Mouse (Mus musculus): Measurements from ENCODE around the gene Lrp3. TPM values are rescaled to one million over a fixed set of nuclear protein-coding genes. Genes with fewer than 3 reads are reported as not detected.

Lrp3 gene
- total RNA-seq, 2 experiments from 2014 or later = 7.5 to 8.6 TPM

DNA sequence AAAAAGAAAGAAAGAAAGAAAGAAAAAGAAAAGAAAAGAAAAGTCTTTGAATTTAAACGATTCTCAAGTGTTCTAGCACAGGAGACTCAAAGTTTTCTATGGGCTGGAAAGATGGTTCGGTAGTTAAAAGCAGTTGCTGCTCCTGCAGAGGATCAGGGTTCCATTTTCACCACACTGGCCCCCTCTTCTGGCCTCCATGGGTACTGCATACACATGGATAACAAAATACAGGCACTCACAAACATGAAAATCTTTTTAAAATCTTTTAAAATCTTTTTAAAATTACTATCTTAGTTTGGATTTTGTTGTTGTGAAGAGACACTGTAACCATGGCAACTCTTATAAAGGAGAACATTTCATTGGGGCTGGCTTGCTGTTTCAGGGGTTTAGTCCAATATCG is 15.0 kb upstream of the Lrp3 start:
- intact Hi-C loops (cut with DNase I) = no loop called here
- no peak overlapping the region for H3K27ac ChIP-seq
- peak; percentile 21; the same call in 1 of the 2 replicates for TF ChIP-seq CTCF (IDR thresholded peaks at IDR 0.05)
- H3K4me3 ChIP-seq = no peak overlapping the region
- no peak for DNase-seq

GRCm38 (mm10) chr7:35220694-35221365 is 5.5 kb upstream of the Lrp3 start:
- H3K4me3 ChIP-seq = no peak overlapping the region
- TF ChIP-seq CTCF (IDR thresholded peaks at IDR 0.05) = no peak
- no peak overlapping the region for H3K27ac ChIP-seq
- intact Hi-C loops (cut with DNase I) = no loop called here
- DNase-seq = no peak

DNA sequence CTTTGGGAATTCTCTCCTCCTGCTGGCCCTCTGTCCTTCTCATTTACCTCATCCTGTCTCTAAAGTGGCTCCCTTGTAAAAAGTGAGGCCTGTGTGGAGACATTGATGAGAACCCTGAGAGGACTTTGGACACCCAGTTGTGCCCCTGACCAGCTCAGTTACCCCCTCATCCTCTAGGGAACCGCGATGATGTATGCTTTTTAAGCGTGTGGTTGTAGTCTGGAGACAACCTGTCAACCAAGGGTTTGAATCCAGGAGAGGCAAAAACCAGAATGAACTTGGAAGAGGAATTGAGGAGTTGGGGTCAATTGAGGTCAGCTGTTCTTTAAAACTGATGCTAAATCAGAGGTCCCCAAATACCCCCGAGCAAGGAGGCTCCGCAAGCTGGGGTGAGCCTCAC is 433 bp upstream of the Lrp3 start:
- intact Hi-C loops (cut with DNase I) = loop anchor here (2.0 kb wide), 1 partner anchor 19 kb away; no protein-coding TSS in a partner anchor
- TF ChIP-seq CTCF (IDR thresholded peaks at IDR 0.05) = no peak
- Histone ChIP-seq H3K4me3 (peak overlapping the region; percentile 79), H3K27ac (peak overlapping the region; percentile 53; the same call in 1 of the 2 replicates)
- DNase-seq = no peak

DNA sequence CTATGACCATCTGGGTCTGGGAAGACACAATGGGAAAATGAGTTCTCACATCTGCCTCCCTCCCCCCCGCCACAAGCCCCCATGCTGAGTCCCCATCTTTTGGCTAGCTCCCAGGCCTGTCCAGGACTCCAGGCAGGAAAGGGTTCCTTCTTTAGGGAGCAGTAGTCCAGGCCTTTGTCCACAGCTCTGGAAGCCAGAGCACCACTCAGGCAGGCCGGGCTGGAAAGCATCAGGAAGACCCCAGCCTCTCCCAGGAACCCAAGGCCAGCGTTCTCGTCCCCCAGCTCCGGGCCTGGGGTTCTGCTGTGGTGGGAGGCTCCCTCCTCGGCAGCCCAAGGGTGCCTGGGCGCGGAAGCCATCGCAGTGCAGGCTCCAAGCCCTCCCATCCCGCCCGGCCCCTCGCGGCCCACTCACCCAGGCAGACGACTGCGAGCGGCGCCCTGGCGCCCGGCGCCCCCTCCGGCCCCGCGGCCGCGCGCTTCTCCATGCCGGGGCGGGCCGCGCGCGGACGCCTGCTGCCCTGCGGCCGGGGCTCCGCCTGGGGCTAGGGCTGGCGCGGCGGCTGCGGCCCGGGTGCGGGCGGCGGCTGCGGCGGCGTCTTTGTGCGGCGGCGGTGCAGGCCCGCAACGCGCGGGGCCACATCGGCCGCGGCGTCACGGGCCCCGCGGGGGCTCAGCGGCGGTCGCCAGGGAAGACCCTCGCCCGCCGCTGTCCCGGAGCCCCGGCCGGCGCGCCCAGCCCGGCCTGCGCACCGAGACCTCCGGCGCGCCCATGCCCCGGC is 666 bp downstream of the Lrp3 start:
- TF ChIP-seq CTCF (IDR thresholded peaks at IDR 0.05) = no peak
- peak; percentile 46 for DNase-seq
- Histone ChIP-seq H3K4me3 (peak overlapping the region; percentile 79), H3K27ac (peak overlapping the region; percentile 54; the same call in 1 of the 2 replicates)
- intact Hi-C loops (cut with DNase I) = no loop called here

DNA sequence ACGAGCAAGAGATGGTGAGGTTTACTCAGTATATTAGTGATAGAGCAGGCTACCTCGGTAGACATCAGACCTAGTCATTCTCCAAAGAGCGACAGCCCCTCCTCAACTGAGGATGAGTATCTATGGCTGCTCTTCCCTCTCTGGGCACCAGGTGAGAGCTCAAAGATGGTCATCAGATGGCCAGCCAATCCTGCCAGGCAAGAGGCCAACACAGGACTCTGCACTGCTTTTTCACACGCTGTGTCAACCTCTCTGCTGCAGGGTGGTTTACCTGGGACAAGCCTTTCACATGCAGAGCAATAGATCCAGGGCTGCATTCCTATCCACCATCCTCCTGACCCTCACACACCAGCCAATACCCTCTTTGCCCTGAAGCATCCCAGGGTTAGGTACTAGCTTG is 3.5 kb downstream of the Lrp3 start:
- H3K4me3 ChIP-seq = no peak overlapping the region
- no peak overlapping the region for H3K27ac ChIP-seq
- no peak for DNase-seq
- intact Hi-C loops (cut with DNase I) = no loop called here
- TF ChIP-seq CTCF (IDR thresholded peaks at IDR 0.05) = no peak

- no peak overlapping the region for H3K4me3 ChIP-seq
- H3K27ac ChIP-seq = no peak overlapping the region
- intact Hi-C loops (cut with DNase I) = no loop called here
- no peak for TF ChIP-seq CTCF (IDR thresholded peaks at IDR 0.05)
- DNase-seq = no peak
Observed at GRCm38 (mm10) chr7:35199755-35200154, 15.5 kb downstream of the Lrp3 start.

GRCm38 (mm10) chr7:35198981-35199754 is 16.1 kb downstream of the Lrp3 start:
- intact Hi-C loops (cut with DNase I) = no loop called here
- DNase-seq = no peak
- H3K27ac ChIP-seq = no peak overlapping the region
- no peak for TF ChIP-seq CTCF (IDR thresholded peaks at IDR 0.05)
- H3K4me3 ChIP-seq = no peak overlapping the region

DNA sequence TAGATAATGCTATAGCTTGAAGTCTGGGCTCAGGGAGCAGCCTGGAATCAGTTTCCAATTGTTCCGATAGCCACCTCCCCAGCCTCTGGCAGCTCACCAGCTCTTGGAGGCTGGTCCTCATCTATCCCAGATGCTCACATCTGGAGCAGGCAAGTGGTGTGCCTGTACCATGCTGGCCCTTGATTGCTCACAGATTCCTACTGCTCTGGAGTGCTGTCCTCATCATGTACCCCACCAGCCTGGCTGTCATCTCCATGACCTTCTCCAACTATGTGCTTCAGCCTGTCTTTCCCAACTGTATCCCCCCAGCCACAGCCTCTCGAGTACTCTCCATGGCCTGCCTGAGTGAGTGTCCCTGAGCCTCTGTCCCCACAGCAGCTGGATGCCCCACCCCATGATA is 18.3 kb downstream of the Lrp3 start:
- TF ChIP-seq CTCF (IDR thresholded peaks at IDR 0.05) = no peak
- intact Hi-C loops (cut with DNase I) = no loop called here
- H3K4me3 ChIP-seq = no peak overlapping the region
- no peak overlapping the region for H3K27ac ChIP-seq
- DNase-seq = no peak

DNA sequence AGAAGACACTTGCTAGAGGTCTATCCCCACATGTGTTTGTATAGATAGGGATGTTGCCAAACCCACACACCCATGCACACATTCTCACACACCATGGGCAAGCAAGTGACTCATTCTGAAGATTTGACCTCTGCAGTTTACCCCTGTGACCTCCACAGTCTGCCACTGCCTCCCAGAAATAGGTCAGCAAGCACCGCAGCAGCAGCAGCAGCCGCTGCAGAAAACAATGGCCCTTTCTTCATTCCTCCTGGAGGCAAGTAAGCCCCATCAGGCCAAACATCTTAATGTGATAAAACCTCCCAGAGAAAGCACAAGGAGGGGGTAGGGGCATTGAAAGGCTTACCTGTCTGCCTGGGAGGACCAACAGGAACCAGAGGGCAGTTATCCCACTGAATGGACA is 24.0 kb downstream of the Lrp3 start:
- Histone ChIP-seq H3K4me3 (no peak overlapping the region), H3K27ac (no peak overlapping the region)
- intact Hi-C loops (cut with DNase I) = no loop called here
- TF ChIP-seq CTCF (IDR thresholded peaks at IDR 0.05) = no peak
- no peak for DNase-seq

GRCm38 (mm10) chr7:35189699-35190098 is 25.6 kb downstream of the Lrp3 start:
- TF ChIP-seq CTCF (IDR thresholded peaks at IDR 0.05) = no peak
- Histone ChIP-seq H3K4me3 (no peak overlapping the region), H3K27ac (no peak overlapping the region)
- DNase-seq = no peak
- intact Hi-C loops (cut with DNase I) = loop anchor here (5.0 kb wide), 1 partner anchor 68 kb away; no protein-coding TSS in a partner anchor

- intact Hi-C loops (cut with DNase I) = loop anchor here (5.0 kb wide), 1 partner anchor 71 kb away; no protein-coding TSS in a partner anchor
- no peak for DNase-seq
- peak within 1 kb of the TSS; percentile 63 for H3K4me3 ChIP-seq
- no peak for TF ChIP-seq CTCF (IDR thresholded peaks at IDR 0.05)
- H3K27ac ChIP-seq = no peak within 1 kb of the TSS
Observed at GRCm38 (mm10) chr7:35185889-35186569, 29.3 kb downstream of the Lrp3 start, which contains the start of gene Slc7a10. TSS of gene Slc7a10 (plus strand) at chr7:35186385.

All from gastrocnemius, adult 2 months (tissue).